Mouse (Mus musculus) forebrain, postnatal 0 days (tissue): Measurements from ENCODE around the gene Lhx6. TPM values are rescaled to one million over a fixed set of nuclear protein-coding genes. Genes with fewer than 3 reads are reported as not detected.

ENCODE experiments used
- ATAC-seq: fragments of 200-750 bp; cut with Nextera tagmentation; 2 replicates; pipeline ENCODE4 v1.8.0; 2017; ENCODE audit warnings: mild to moderate bottlenecking, moderate library complexity
- DNase-seq: peaks from one replicate; pipeline ENCODE4 v3.0.0-alpha.2; 2015
- H3K27ac ChIP-seq: fragments of 300-500 bp; sonication (generic); 2 replicates; pipeline ENCODE4 v1.5.1; 2014; ENCODE audit warnings: low read depth, mild to moderate bottlenecking, antibody characterized with exemption, low read length, moderate library complexity, mixed read lengths
- H3K27me3 ChIP-seq: fragments of 300-500 bp; sonication (generic); 2 replicates; pipeline ENCODE4 v1.6.1; 2014; ENCODE audit warnings: mild to moderate bottlenecking, low read length, mixed read lengths; ENCODE audit not compliant: insufficient read depth
- H3K36me3 ChIP-seq: fragments of 300-500 bp; sonication (generic); 2 replicates; pipeline ENCODE4 v1.6.1; 2014; ENCODE audit warnings: mild to moderate bottlenecking, moderate library complexity; ENCODE audit not compliant: insufficient read depth
- H3K4me1 ChIP-seq: fragments of 300-500 bp; sonication (generic); 2 replicates; pipeline ENCODE4 v1.6.1; 2014; ENCODE audit warnings: antibody characterized with exemption; ENCODE audit not compliant: insufficient read depth
- H3K4me2 ChIP-seq: fragments of 300-500 bp; sonication (generic); 2 replicates; pipeline ENCODE4 v1.6.1; 2014; ENCODE audit warnings: low read depth, mild to moderate bottlenecking, moderate library complexity
- H3K4me3 ChIP-seq: fragments of 300-500 bp; sonication (generic); 2 replicates; pipeline ENCODE4 v1.5.1; 2014; ENCODE audit warnings: low read depth, low read length, mixed read lengths
- H3K9ac ChIP-seq: fragments of 300-500 bp; sonication (generic); 2 replicates; pipeline ENCODE4 v1.6.1; 2014; ENCODE audit warnings: mild to moderate bottlenecking
- H3K9me3 ChIP-seq: fragments of 300-500 bp; sonication (generic); 2 replicates; pipeline ENCODE4 v1.6.1; 2016; ENCODE audit warnings: low read length
- CTCF ChIP-seq: sonication (generic); IDR thresholded peaks from 2 replicates; pipeline ENCODE4 v1.5.1; 2016; ENCODE audit warnings: antibody characterized with exemption, control low read depth, low read depth
- WGBS: fragments of 180-500 bp; shearing (Covaris S2); extraction: QIAGEN DNeasy Blood & Tissue Kit; methylation state at CpG from one replicate; pipeline ENCODE4 v1.1.7; 2014; 5-methylcytosine and 5-hydroxymethylcytosine counted together
- polyA plus RNA-seq: library from polyadenylated mRNA; unstranded; fragments of >200 nt; fragmentation: Nextera tagmentation; extraction: Ambion mirVana; gene quantifications from 2 replicates; pipeline ENCODE4 v1.2.1, GENCODE M21; 2015
- total RNA-seq: library from RNA; depleted of rRNA; stranded (reverse); fragments of >200 nt; gene quantifications from 2 replicates; pipeline ENCODE4 v1.2.3, GENCODE M21; 2014

Gene Lhx6
- total and polyA plus RNA-seq, 2 experiments from 2014 or later = 31.0 to 83.5 TPM

GRCm38 (mm10) chr2:36103069-36103554, 2.1 kb downstream of the Lhx6 start:
- TF ChIP-seq CTCF = no peak
- Histone ChIP-seq H3K27ac (peak overlapping the region; percentile 74; the same call in 1 of the 2 replicates), H3K9ac (peak overlapping the region; percentile 40), H3K36me3 (no peaks in the 10 kb centered on the region), H3K9me3 (no peaks in the 10 kb centered on the region), H3K4me1 (peaks cover 3% of the 10 kb centered on the region; the same call in 1 of the 2 replicates), H3K4me3 (peak overlapping the region; percentile 41), H3K4me2 (peak overlapping the region; percentile 55), H3K27me3 (peaks cover 80% of the 10 kb centered on the region)
- ATAC-seq (no peak), DNase-seq (no peak)
- 3% methylated on average over 21 of the region's 21 CpGs for WGBS

- H3K27me3 ChIP-seq = peaks cover 81% of the 10 kb centered on the region
- H3K4me3 ChIP-seq = peak overlapping the region; percentile 41
- DNase-seq (peak; percentile 42), ATAC-seq (0 out of 2 replicates have a peak, but pooled peaks have one; percentile 7)
- peaks cover 3% of the 10 kb centered on the region; the same call in 1 of the 2 replicates for H3K4me1 ChIP-seq
- H3K9ac ChIP-seq = peak overlapping the region; percentile 40
- H3K27ac ChIP-seq = peak overlapping the region; percentile 74; the same call in 1 of the 2 replicates
- H3K36me3 ChIP-seq = no peaks in the 10 kb centered on the region
- H3K9me3 ChIP-seq = no peaks in the 10 kb centered on the region
- peak overlapping the region; percentile 55 for H3K4me2 ChIP-seq
- 2% methylated on average over 21 of the region's 21 CpGs for WGBS
- no peak for TF ChIP-seq CTCF
These were observed 2.7 kb downstream of the Lhx6 start for GRCm38 (mm10) chr2:36102559-36102946.

- Histone ChIP-seq H3K9me3 (no peaks in the 10 kb centered on the region), H3K4me2 (peak overlapping the region; percentile 55), H3K36me3 (no peaks in the 10 kb centered on the region), H3K27me3 (peaks cover 81% of the 10 kb centered on the region), H3K27ac (peak overlapping the region; percentile 74; the same call in 1 of the 2 replicates), H3K4me1 (peaks cover 3% of the 10 kb centered on the region; the same call in 1 of the 2 replicates), H3K4me3 (peak overlapping the region; percentile 41), H3K9ac (peak overlapping the region; percentile 40; the same call in 1 of the 2 replicates)
- WGBS = 3% methylated on average over 28 of the region's 28 CpGs
- DNase-seq (no peak), ATAC-seq (no peak)
- TF ChIP-seq CTCF = no peak
These were observed 3.2 kb downstream of the Lhx6 start for GRCm38 (mm10) chr2:36101866-36102558.

- Histone ChIP-seq H3K27me3 (peaks cover 84% of the 10 kb centered on the region), H3K36me3 (no peaks in the 10 kb centered on the region), H3K9me3 (no peaks in the 10 kb centered on the region), H3K4me3 (peak overlapping the region; percentile 17; the same call in 1 of the 2 replicates), H3K4me2 (peak overlapping the region; percentile 55), H3K9ac (no peak overlapping the region), H3K27ac (no peak overlapping the region), H3K4me1 (peaks cover 3% of the 10 kb centered on the region; the same call in 1 of the 2 replicates)
- DNase-seq (no peak), ATAC-seq (no peak)
- TF ChIP-seq CTCF = no peak
- WGBS = 10% methylated on average over 6 of the region's 6 CpGs
These were observed 5.5 kb downstream of the Lhx6 start for GRCm38 (mm10) chr2:36099739-36100138.

- Histone ChIP-seq H3K4me3 (no peak overlapping the region), H3K27ac (no peak overlapping the region), H3K27me3 (peaks cover 90% of the 10 kb centered on the region), H3K9me3 (no peaks in the 10 kb centered on the region), H3K36me3 (no peaks in the 10 kb centered on the region), H3K4me1 (no peaks in the 10 kb centered on the region), H3K9ac (no peak overlapping the region), H3K4me2 (peak overlapping the region; percentile 55)
- 7% methylated on average over 5 of the region's 5 CpGs for WGBS
- ATAC-seq (no peak), DNase-seq (no peak)
- TF ChIP-seq CTCF = no peak
These were observed 7.2 kb downstream of the Lhx6 start for GRCm38 (mm10) chr2:36098021-36098420.

- Histone ChIP-seq H3K4me2 (peak overlapping the region; percentile 36; the same call in 1 of the 2 replicates), H3K4me3 (peak overlapping the region; percentile 0; the same call in 1 of the 2 replicates), H3K9me3 (no peaks in the 10 kb centered on the region), H3K27ac (no peak overlapping the region), H3K27me3 (peaks cover 92% of the 10 kb centered on the region), H3K4me1 (no peaks in the 10 kb centered on the region), H3K36me3 (no peaks in the 10 kb centered on the region), H3K9ac (no peak overlapping the region)
- no peak for ATAC-seq
- TF ChIP-seq CTCF = no peak
- WGBS = 3% methylated on average over 18 of the region's 18 CpGs
- peak; percentile 64 for DNase-seq
These were observed 7.9 kb downstream of the Lhx6 start for GRCm38 (mm10) chr2:36097129-36097815.
